Mouse (Mus musculus): ENCODE measurements around the gene Cept1. TPM values are rescaled to one million over a fixed set of nuclear protein-coding genes. Genes with fewer than 3 reads are reported as not detected.

Cept1 gene
- total and polyA plus RNA-seq, 3 experiments, result 0.95 to 66.7 (median 31.1) TPM

DNA sequence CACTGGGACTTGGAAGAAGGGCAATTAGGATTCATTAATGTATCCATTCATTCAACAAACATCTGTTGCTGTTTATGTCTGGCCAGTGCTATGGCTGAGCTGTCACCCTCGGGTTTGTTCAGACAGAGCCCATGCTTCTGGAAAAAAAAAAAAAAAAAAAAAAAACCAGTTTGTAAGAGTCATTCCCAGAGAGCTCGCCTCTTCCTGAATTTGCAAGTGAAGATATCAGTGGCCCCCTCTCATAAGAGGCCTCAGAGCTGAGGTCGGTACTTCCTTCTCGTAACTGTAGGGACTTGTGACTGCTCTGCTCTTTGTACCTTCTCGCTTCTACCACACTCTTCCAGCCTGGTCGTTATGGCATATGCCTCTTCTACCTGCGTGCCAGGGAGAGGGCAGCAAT, 64.3 kb downstream of the Cept1 start:
- Histone ChIP-seq H3K9me3 (replicated peaks) (no peaks in the 10 kb centered on the region), H3K4me3 (ENCODE audit: low read depth, low read length) (no peak overlapping the region), H3K27me3 (ENCODE audit: insufficient read depth, low read length) (peaks cover 22% of the 10 kb centered on the region), H3K4me1 (ENCODE audit: insufficient read depth, low read depth, low read length) (peaks cover 8% of the 10 kb centered on the region), H3K36me3 (replicated peaks) (no peaks in the 10 kb centered on the region)
- no peak for TF ChIP-seq POLR2AphosphoS5 (IDR thresholded peaks at IDR 0.05; ENCODE audit: insufficient replicate concordance, low read depth, low read length)
- no peak for TF ChIP-seq GATA1 (IDR thresholded peaks at IDR 0.05; ENCODE audit: borderline replicate concordance, low read length)
- no peak for TF ChIP-seq CTCF (IDR thresholded peaks at IDR 0.05; ENCODE audit: low read depth, low read length)
- no peak for TF ChIP-seq GATA2 (IDR thresholded peaks at IDR 0.05; ENCODE audit: borderline replicate concordance, low read depth, low read length)
- TF ChIP-seq TAL1 (conservative IDR thresholded peaks at IDR 0.05; ENCODE audit: low read depth, low read length), result no peak
- DNase-seq (ENCODE audit: low spot score) (no peak), ATAC-seq (ENCODE audit: extremely low read depth, insufficient number of reproducible peaks, low FRiP score, poor library complexity, severe bottlenecking) (no peak; the same call in 1 of the 2 replicates)

DNA sequence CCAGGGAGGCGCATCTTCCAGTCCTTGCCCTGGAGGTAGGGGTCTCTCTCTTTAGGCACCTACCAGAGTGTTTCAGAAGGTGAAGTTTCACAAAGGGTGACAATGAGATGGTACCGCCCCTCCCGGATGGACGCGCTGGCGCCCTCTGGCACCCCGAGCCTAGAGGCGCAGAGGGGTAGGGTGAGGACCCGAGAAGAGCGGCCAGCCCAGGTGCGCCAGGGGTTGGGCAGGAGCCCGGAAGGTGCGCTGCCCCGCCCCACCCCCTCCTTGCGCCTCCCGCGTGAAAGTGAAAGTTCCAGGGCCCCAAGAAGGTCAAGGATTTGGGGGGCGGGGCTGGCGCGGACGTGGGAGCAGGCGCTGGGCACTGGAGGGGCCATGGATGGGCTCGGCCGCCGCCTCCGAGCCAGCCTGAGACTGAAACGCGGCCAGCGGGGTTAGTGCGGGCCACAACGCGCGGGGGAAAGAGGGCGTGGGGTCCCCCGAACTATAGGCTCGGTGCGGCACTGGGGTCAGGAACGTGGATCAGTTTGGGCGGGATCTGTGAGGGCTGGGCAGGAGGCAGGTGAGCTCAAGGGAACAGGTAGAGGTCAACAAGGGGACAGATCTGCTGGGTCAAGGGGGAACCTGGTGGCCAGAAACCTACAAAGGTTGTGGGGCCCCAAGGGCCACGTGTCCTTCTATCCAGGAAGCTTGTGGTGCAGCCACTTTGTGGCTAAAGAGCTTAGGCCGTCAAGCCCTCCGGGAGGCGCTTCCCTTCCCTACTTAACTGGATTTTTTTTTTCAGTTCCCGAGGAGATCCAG, 65.1 kb downstream of the Cept1 start, which contains the start of gene Dennd2d:
Dennd2d (plus strand) TSS at position 125 of the 801 bp plus-strand sequence.
- no peak for DNase-seq (ENCODE audit: low spot score)
- Histone ChIP-seq H3K9me3 (replicated peaks) (no peaks in the 10 kb centered on the region), H3K4me3 (ENCODE audit: low read depth, low read length) (peak within 1 kb of the TSS; percentile 63; the same call in 1 of the 2 replicates), H3K4me1 (ENCODE audit: insufficient read depth, low read depth, low read length) (peaks cover 8% of the 10 kb centered on the region), H3K27me3 (ENCODE audit: insufficient read depth, low read length) (peaks cover 19% of the 10 kb centered on the region), H3K36me3 (replicated peaks) (no peaks in the 10 kb centered on the region)
- TF ChIP-seq TAL1 (conservative IDR thresholded peaks at IDR 0.05; ENCODE audit: low read depth, low read length) (no peak), GATA1 (IDR thresholded peaks at IDR 0.05; ENCODE audit: borderline replicate concordance, low read length) (no peak), GATA2 (IDR thresholded peaks at IDR 0.05; ENCODE audit: borderline replicate concordance, low read depth, low read length) (no peak), CTCF (IDR thresholded peaks at IDR 0.05; ENCODE audit: low read depth, low read length) (no peak), POLR2AphosphoS5 (IDR thresholded peaks at IDR 0.05; ENCODE audit: insufficient replicate concordance, low read depth, low read length) (no peak)
- ATAC-seq (ENCODE audit: extremely low read depth, insufficient number of reproducible peaks, low FRiP score, poor library complexity, severe bottlenecking), result no peak

DNA sequence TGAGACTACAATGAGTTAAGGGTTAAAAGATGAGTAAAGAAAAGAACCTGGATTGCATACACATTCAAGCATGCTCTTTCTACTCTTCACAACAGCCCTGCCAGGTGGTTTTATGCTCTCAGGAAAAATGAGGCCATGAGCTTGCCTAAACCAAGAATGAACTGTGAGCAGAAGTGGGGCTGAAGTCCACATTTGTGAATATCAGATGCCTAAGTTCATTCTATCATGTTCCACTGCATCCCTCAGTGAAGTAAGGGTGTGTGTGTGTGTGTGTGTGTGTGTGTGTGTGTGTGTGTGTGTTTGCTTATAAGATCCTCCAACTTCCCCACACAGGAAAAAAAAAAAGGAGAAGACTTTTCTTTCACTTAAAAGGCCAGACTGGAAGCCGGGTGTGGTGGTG, 70.7 kb downstream of the Cept1 start:
- H3K27me3 ChIP-seq (ENCODE audit: insufficient read depth, low read length), result no peaks in the 10 kb centered on the region
- no peaks in the 10 kb centered on the region for H3K4me1 ChIP-seq (ENCODE audit: insufficient read depth, low read depth, low read length)
- no peak overlapping the region for H3K4me3 ChIP-seq (ENCODE audit: low read depth, low read length)
- DNase-seq (ENCODE audit: low spot score) (no peak), ATAC-seq (ENCODE audit: extremely low read depth, insufficient number of reproducible peaks, low FRiP score, poor library complexity, severe bottlenecking) (no peak)
- TF ChIP-seq GATA1 (IDR thresholded peaks at IDR 0.05; ENCODE audit: borderline replicate concordance, low read length) (no peak), TAL1 (conservative IDR thresholded peaks at IDR 0.05; ENCODE audit: low read depth, low read length) (no peak), CTCF (IDR thresholded peaks at IDR 0.05; ENCODE audit: low read depth, low read length) (no peak), POLR2AphosphoS5 (IDR thresholded peaks at IDR 0.05; ENCODE audit: insufficient replicate concordance, low read depth, low read length) (no peak), GATA2 (IDR thresholded peaks at IDR 0.05; ENCODE audit: borderline replicate concordance, low read depth, low read length) (no peak)
- no peaks in the 10 kb centered on the region for H3K36me3 ChIP-seq (replicated peaks)
- no peaks in the 10 kb centered on the region for H3K9me3 ChIP-seq (replicated peaks)

DNA sequence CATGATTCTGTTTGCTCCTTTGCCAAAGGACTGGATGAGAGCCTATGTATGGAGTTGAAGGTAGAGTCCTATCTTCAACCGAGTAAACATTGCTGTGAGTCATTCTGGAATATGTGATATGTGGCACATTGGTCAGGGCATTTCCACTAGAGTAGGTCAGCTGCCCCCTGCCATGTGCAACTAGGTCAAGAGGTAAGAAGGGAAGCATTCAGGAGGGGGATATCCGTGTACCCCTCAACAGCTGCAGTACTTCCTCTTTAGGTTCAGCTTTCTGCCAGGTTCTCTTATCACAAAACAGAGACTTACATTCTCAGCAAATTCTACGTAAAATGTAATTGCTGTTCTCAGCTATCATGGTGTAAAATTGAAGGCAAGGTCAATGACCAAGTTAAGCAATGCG, 73.4 kb downstream of the Cept1 start:
- H3K27me3 ChIP-seq (ENCODE audit: insufficient read depth, low read length), result no peaks in the 10 kb centered on the region
- H3K9me3 ChIP-seq (replicated peaks), result no peaks in the 10 kb centered on the region
- ATAC-seq (ENCODE audit: extremely low read depth, insufficient number of reproducible peaks, low FRiP score, poor library complexity, severe bottlenecking) (no peak), DNase-seq (ENCODE audit: low spot score) (no peak)
- H3K36me3 ChIP-seq (replicated peaks), result no peaks in the 10 kb centered on the region
- no peak overlapping the region for H3K4me3 ChIP-seq (ENCODE audit: low read depth, low read length)
- no peaks in the 10 kb centered on the region for H3K4me1 ChIP-seq (ENCODE audit: insufficient read depth, low read depth, low read length)
- TF ChIP-seq GATA1 (IDR thresholded peaks at IDR 0.05; ENCODE audit: borderline replicate concordance, low read length) (no peak), GATA2 (IDR thresholded peaks at IDR 0.05; ENCODE audit: borderline replicate concordance, low read depth, low read length) (no peak), CTCF (IDR thresholded peaks at IDR 0.05; ENCODE audit: low read depth, low read length) (no peak), POLR2AphosphoS5 (IDR thresholded peaks at IDR 0.05; ENCODE audit: insufficient replicate concordance, low read depth, low read length) (no peak), TAL1 (conservative IDR thresholded peaks at IDR 0.05; ENCODE audit: low read depth, low read length) (no peak)

DNA sequence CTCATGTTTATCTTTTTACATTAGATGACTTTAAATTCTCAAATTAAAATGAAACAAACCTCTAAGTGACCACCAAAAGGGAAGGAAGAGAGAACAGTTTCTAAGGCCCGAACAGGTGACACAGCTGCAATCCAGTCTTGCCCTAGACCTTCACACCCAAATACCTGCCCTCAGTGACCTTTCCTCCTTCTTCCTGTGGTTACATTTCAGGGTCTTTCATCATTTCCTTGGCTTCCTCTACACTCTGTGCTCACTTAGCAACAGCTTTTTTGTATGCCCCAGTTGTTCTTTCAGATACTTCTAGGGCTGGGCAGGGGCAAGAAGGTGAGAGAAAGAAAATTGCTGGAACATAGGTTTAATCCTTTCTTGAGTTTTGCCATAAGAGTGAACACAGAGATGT, 82.9 kb downstream of the Cept1 start:
- H3K9me3 ChIP-seq (replicated peaks), result no peaks in the 10 kb centered on the region
- TF ChIP-seq TAL1 (conservative IDR thresholded peaks at IDR 0.05; ENCODE audit: low read depth, low read length) (no peak), POLR2AphosphoS5 (IDR thresholded peaks at IDR 0.05; ENCODE audit: insufficient replicate concordance, low read depth, low read length) (no peak), CTCF (IDR thresholded peaks at IDR 0.05; ENCODE audit: low read depth, low read length) (no peak), GATA2 (IDR thresholded peaks at IDR 0.05; ENCODE audit: borderline replicate concordance, low read depth, low read length) (no peak), GATA1 (IDR thresholded peaks at IDR 0.05; ENCODE audit: borderline replicate concordance, low read length) (no peak)
- no peak for ATAC-seq (ENCODE audit: extremely low read depth, insufficient number of reproducible peaks, low FRiP score, poor library complexity, severe bottlenecking)
- no peak overlapping the region for H3K4me3 ChIP-seq (ENCODE audit: low read depth, low read length)
- DNase-seq (ENCODE audit: low spot score), result no peak
- no peaks in the 10 kb centered on the region for H3K36me3 ChIP-seq (replicated peaks)
- H3K4me1 ChIP-seq (ENCODE audit: insufficient read depth, low read depth, low read length), result no peaks in the 10 kb centered on the region
- no peaks in the 10 kb centered on the region for H3K27me3 ChIP-seq (ENCODE audit: insufficient read depth, low read length)

DNA sequence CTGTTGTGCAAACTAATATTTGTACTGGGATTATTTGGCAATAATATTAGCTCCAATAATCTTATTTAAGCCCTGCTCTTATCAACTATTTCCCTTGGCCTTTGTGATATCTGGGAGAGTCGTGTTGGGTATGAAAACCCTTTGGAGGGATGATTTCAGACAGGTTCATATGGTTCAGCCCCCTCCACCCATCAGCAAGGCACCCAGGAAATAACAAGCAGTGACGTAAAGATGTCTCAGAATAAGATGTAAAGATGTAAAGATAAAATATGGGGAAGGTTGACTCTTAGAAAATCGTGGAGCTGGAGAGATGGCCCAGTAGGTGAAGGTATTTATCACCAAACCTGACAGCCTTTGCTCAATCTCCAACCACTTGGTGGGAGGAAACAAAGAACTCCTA, 85.1 kb downstream of the Cept1 start:
- H3K4me1 ChIP-seq (ENCODE audit: insufficient read depth, low read depth, low read length), result no peaks in the 10 kb centered on the region

More for the DNA sequence above, 85.1 kb downstream of the Cept1 start:
- TF ChIP-seq GATA2 (IDR thresholded peaks at IDR 0.05; ENCODE audit: borderline replicate concordance, low read depth, low read length), result no peak
- TF ChIP-seq CTCF (IDR thresholded peaks at IDR 0.05; ENCODE audit: low read depth, low read length), result no peak
- TF ChIP-seq GATA1 (IDR thresholded peaks at IDR 0.05; ENCODE audit: borderline replicate concordance, low read length), result no peak
- TF ChIP-seq TAL1 (conservative IDR thresholded peaks at IDR 0.05; ENCODE audit: low read depth, low read length), result no peak
- TF ChIP-seq POLR2AphosphoS5 (IDR thresholded peaks at IDR 0.05; ENCODE audit: insufficient replicate concordance, low read depth, low read length), result no peak
- Histone ChIP-seq H3K9me3 (replicated peaks) (no peaks in the 10 kb centered on the region), H3K36me3 (replicated peaks) (no peaks in the 10 kb centered on the region), H3K4me3 (ENCODE audit: low read depth, low read length) (no peak overlapping the region), H3K27me3 (ENCODE audit: insufficient read depth, low read length) (no peaks in the 10 kb centered on the region)
- no peak for DNase-seq (ENCODE audit: low spot score)
- ATAC-seq (ENCODE audit: extremely low read depth, insufficient number of reproducible peaks, low FRiP score, poor library complexity, severe bottlenecking), result no peak

All from G1E (cell line).